Mouse (Mus musculus): ENCODE results near the gene Gsg1. TPM values are rescaled to one million over a fixed set of nuclear protein-coding genes. Genes with fewer than 3 reads are reported as not detected.
A peak's percentile ranks its signal among the peaks of the same experiment; 100 is the strongest.

Gene Gsg1
- 0.55 and 0.86 TPM in 2 replicates for polyA plus RNA-seq (2015; fragmentation: Nextera tagmentation; extraction: Ambion mirVana)

DNA sequence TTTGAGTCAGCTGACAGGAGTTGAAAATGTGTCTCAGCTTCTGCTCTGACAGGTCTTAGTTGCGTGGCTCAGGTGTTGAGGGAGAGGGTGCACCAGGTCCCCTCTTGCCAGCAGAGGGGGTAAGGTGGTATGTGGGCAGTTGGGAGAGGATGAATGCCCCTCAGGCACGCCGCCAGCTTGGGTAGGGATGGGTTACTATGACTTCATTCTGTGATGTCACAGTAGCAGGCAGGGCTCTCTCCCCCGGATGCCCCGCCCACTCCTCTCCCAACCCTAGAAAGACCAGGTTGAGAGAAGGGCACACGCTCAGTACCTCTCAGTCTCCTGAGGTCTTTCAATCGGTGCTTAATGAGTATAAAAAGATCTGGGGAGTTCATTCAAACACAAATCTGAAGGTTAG, at the start of gene Gsg1:
TSS of gene Gsg1 (minus strand) at position 199 of the 400 bp plus-strand sequence.
- Histone ChIP-seq H3K27ac (ENCODE audit: low read length) (peak within 1 kb of the TSS; percentile 35; the same call in 1 of the 2 replicates), H3K9ac (replicated peaks; ENCODE audit: low read length) (no peak within 1 kb of the TSS), H3K27me3 (ENCODE audit: insufficient read depth, low read length) (no peaks in the 10 kb centered on the region), H3K4me3 (ENCODE audit: low read length) (no peak within 1 kb of the TSS), H3K9me3 (ENCODE audit: low read length) (no peaks in the 10 kb centered on the region), H3K4me2 (replicated peaks; ENCODE audit: low read depth, low read length) (no peak within 1 kb of the TSS), H3K36me3 (ENCODE audit: insufficient read depth, low read length) (no peaks in the 10 kb centered on the region), H3K4me1 (ENCODE audit: insufficient read depth, low read length) (peaks cover 22% of the 10 kb centered on the region)
- no peak for ATAC-seq (ENCODE audit: low FRiP score, low TSS enrichment)
- 81% methylated on average over 7 of the region's 7 CpGs for WGBS

DNA sequence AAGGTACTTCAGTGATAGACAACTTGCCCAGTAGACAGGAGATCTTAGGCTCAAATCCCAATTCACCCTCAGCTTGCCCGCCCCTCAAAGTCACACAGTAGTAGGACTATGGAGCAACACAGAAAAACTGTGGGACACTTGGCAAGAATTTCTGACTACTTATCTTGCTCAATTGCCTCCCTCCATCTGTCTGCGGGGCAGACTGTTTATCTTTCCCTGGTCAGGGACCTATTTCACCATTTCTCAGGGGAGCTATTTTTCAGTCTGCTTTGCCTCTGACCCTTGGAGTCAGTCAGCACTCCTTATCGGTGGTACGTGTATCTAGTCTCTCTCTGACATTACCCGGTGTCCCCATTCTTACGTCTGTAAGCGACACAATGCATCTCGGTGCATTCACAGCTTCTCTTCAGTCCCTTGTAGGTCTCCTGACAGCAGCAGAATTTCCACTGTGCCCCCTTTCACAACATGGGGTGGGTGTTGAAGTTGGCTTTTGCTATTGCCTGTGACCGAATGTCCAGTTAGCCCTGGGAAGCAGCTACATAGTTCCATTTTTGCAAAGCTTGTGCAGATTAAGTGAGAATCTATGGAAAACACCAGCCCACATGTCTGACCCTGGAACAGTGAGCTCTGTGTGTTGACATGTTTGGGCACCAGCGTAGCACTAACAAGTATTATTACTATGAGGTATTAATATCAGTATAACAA, 48.4 kb upstream of the Gsg1 start:
- peaks cover 13% of the 10 kb centered on the region for H3K4me1 ChIP-seq (ENCODE audit: insufficient read depth, low read length)
- no peaks in the 10 kb centered on the region for H3K27me3 ChIP-seq (ENCODE audit: insufficient read depth, low read length)
- no peak overlapping the region for H3K4me2 ChIP-seq (replicated peaks; ENCODE audit: low read depth, low read length)
- H3K9ac ChIP-seq (replicated peaks; ENCODE audit: low read length): no peak overlapping the region
- WGBS: 70% methylated on average over 10 of the region's 10 CpGs
- no peaks in the 10 kb centered on the region for H3K9me3 ChIP-seq (ENCODE audit: low read length)
- ATAC-seq (ENCODE audit: low FRiP score, low TSS enrichment): no peak
- H3K27ac ChIP-seq (ENCODE audit: low read length): no peak overlapping the region
- no peaks in the 10 kb centered on the region for H3K36me3 ChIP-seq (ENCODE audit: insufficient read depth, low read length)
- H3K4me3 ChIP-seq (ENCODE audit: low read length): no peak overlapping the region

DNA sequence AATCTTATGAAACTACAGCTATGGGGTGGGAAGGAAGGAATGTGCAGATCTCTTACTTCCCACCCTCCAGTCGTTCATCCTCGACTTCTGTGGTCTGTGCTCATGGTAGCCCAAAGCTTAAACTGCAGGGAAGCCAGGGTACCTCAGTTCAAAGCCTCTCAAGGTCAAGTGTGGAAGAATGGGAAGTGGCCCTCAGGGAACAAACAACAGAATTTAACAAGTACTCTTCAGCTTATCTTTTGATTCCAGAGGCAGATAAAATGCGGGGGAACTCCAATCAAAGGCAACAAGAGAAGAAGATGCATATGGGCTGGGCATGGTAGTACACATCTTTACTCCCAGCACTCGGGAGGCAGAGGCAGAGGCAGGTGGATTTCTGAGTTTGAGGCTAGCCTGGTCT, 46.3 kb upstream of the Gsg1 start:
- H3K9ac ChIP-seq (replicated peaks; ENCODE audit: low read length): no peak overlapping the region
- no peak overlapping the region for H3K4me3 ChIP-seq (ENCODE audit: low read length)
- ATAC-seq (ENCODE audit: low FRiP score, low TSS enrichment): no peak
- 82% methylated on average over 4 of the region's 4 CpGs for WGBS
- no peaks in the 10 kb centered on the region for H3K9me3 ChIP-seq (ENCODE audit: low read length)
- H3K27ac ChIP-seq (ENCODE audit: low read length): no peak overlapping the region
- H3K36me3 ChIP-seq (ENCODE audit: insufficient read depth, low read length): no peaks in the 10 kb centered on the region
- H3K27me3 ChIP-seq (ENCODE audit: insufficient read depth, low read length): no peaks in the 10 kb centered on the region
- H3K4me1 ChIP-seq (ENCODE audit: insufficient read depth, low read length): peaks cover 17% of the 10 kb centered on the region
- H3K4me2 ChIP-seq (replicated peaks; ENCODE audit: low read depth, low read length): no peak overlapping the region

DNA sequence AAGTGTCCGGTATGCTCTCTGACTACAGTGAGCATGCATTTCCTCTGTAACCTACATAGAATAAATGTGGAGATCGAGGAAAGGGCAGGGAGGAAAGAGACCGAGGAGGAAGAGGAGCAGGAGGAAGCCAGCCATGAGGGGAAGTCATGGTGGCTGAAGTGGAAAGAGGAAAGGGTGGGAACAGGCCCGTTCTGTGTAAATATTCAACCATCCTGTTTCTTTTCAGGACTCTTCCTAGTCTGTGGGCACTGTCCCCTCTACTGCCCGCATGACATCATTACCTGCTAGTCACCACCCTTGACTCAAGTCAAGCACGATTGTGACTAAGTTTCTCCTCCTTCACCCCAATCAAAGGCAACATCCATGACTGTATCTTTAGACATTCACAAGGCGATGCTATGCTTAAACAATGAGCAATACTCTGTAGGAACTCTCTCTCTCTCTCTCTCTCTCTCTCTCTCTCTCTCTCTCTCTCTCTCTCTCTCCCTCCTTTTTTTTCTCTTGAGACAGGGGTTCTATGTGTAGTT, 44.9 kb upstream of the Gsg1 start:
- Histone ChIP-seq H3K27me3 (ENCODE audit: insufficient read depth, low read length) (no peaks in the 10 kb centered on the region), H3K9ac (replicated peaks; ENCODE audit: low read length) (no peak overlapping the region), H3K4me3 (ENCODE audit: low read length) (no peak overlapping the region), H3K4me2 (replicated peaks; ENCODE audit: low read depth, low read length) (no peak overlapping the region), H3K9me3 (ENCODE audit: low read length) (no peaks in the 10 kb centered on the region), H3K27ac (ENCODE audit: low read length) (no peak overlapping the region), H3K4me1 (ENCODE audit: insufficient read depth, low read length) (peaks cover 11% of the 10 kb centered on the region; the same call in 1 of the 2 replicates), H3K36me3 (ENCODE audit: insufficient read depth, low read length) (no peaks in the 10 kb centered on the region)
- no peak for ATAC-seq (ENCODE audit: low FRiP score, low TSS enrichment)
- 78% methylated on average over 7 of the region's 7 CpGs for WGBS

DNA sequence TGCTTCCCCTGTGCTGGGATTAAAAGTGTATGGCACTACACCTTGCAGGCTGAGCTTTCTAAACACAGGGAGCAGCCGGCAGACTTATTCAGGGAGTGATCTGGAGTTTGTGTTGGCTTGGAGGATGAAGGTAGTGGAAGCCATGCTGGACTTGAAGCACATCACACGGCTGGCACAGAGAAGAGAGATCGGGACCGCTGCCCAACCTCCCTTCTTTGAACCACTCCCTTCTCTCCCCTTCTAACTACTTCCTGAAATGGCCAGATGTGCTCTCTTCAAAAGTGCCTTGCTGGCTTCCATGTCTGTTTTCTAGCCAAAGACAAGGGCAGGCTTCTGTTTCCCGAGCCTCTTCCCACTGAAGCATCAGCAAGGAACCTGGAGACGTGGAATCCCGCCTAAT, 43.4 kb upstream of the Gsg1 start:
- no peak overlapping the region for H3K4me3 ChIP-seq (ENCODE audit: low read length)
- no peaks in the 10 kb centered on the region for H3K9me3 ChIP-seq (ENCODE audit: low read length)
- ATAC-seq (ENCODE audit: low FRiP score, low TSS enrichment): no peak
- H3K27ac ChIP-seq (ENCODE audit: low read length): no peak overlapping the region
- peaks cover 8% of the 10 kb centered on the region; the same call in 1 of the 2 replicates for H3K4me1 ChIP-seq (ENCODE audit: insufficient read depth, low read length)
- no peaks in the 10 kb centered on the region for H3K27me3 ChIP-seq (ENCODE audit: insufficient read depth, low read length)
- H3K9ac ChIP-seq (replicated peaks; ENCODE audit: low read length): no peak overlapping the region
- no peaks in the 10 kb centered on the region for H3K36me3 ChIP-seq (ENCODE audit: insufficient read depth, low read length)
- no peak overlapping the region for H3K4me2 ChIP-seq (replicated peaks; ENCODE audit: low read depth, low read length)
- 89% methylated on average over 7 of the region's 7 CpGs for WGBS

DNA sequence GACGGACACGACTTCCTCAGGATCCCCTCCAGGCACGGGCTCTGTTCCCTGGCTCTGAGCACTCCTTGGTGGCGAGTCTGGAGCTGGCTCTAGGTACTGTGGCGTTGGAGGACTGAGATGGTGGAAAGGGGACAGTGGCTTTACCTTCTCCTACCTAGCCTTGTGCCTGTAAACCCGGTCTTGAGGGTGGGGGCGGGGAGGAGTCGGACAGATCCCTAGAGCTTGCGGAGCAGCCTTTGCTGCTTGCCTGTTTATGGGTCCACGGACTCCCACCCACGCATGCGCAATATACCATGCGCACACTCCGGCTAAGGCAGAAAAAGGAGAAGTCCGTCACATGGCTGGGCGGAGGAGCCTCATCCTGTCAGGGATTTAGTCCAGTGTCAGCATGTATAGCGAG, 42.1 kb upstream of the Gsg1 start:
- 0 out of 2 replicates have a peak, but pooled peaks have one; percentile 42 for ATAC-seq (ENCODE audit: low FRiP score, low TSS enrichment)
- WGBS: 61% methylated on average over 17 of the region's 17 CpGs
- H3K27me3 ChIP-seq (ENCODE audit: insufficient read depth, low read length): no peaks in the 10 kb centered on the region
- no peak overlapping the region for H3K4me3 ChIP-seq (ENCODE audit: low read length)
- no peak overlapping the region for H3K4me2 ChIP-seq (replicated peaks; ENCODE audit: low read depth, low read length)
- 0 out of 2 replicates have a peak overlapping the region, but pooled peaks have one; percentile 2 for H3K27ac ChIP-seq (ENCODE audit: low read length)
- 0 out of 2 replicates have a peak overlapping the region, but pooled peaks have one; percentile 9 for H3K9ac ChIP-seq (replicated peaks; ENCODE audit: low read length)
- peaks cover 8% of the 10 kb centered on the region; the same call in 1 of the 2 replicates for H3K4me1 ChIP-seq (ENCODE audit: insufficient read depth, low read length)
- H3K36me3 ChIP-seq (ENCODE audit: insufficient read depth, low read length): no peaks in the 10 kb centered on the region
- no peaks in the 10 kb centered on the region for H3K9me3 ChIP-seq (ENCODE audit: low read length)

DNA sequence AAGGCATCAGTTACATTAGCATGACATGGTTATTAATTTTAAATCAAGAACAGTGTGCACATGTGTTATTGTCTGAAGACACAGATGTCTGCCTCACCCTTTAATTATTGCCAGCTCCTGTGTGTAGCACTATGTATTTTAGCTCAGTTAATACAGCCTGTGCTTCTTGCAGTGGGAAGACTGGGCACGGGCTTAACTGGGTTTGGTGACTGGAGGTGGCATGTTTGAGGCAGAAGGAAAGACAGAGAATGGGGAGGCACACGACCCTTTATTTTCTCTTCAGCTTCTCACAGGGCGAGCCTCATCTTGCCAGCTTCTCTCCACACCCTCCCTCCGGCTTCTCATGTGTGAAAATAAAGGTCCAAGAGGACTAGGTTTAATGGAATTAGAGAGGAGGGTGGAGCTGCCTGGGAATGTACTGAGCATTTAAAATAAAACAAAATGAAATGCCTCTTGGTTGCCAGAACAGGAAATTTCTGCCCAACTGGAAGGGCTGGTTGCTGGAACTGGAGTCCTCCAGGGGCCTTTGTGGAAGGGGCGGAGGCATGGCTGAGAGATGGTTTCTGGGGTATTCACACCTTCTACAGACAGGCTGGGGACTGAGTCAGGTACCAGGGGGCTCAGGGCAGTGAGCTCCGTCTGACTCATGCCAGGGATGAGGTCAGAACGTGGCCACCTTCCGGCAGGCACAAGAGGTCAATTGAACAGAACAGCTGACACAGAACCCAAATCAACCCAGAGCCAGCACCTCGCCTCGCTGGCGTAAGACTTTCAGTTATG, 41.1 kb upstream of the Gsg1 start:
- Histone ChIP-seq H3K9me3 (ENCODE audit: low read length) (no peaks in the 10 kb centered on the region), H3K4me2 (replicated peaks; ENCODE audit: low read depth, low read length) (no peak overlapping the region), H3K36me3 (ENCODE audit: insufficient read depth, low read length) (no peaks in the 10 kb centered on the region), H3K4me1 (ENCODE audit: insufficient read depth, low read length) (peaks cover 8% of the 10 kb centered on the region; the same call in 1 of the 2 replicates), H3K4me3 (ENCODE audit: low read length) (no peak overlapping the region), H3K27ac (ENCODE audit: low read length) (0 out of 2 replicates have a peak overlapping the region, but pooled peaks have one; percentile 21), H3K27me3 (ENCODE audit: insufficient read depth, low read length) (no peaks in the 10 kb centered on the region), H3K9ac (replicated peaks; ENCODE audit: low read length) (no peak overlapping the region)
- 65% methylated on average over 11 of the region's 11 CpGs for WGBS
- no peak; the same call in 1 of the 2 replicates for ATAC-seq (ENCODE audit: low FRiP score, low TSS enrichment)

DNA sequence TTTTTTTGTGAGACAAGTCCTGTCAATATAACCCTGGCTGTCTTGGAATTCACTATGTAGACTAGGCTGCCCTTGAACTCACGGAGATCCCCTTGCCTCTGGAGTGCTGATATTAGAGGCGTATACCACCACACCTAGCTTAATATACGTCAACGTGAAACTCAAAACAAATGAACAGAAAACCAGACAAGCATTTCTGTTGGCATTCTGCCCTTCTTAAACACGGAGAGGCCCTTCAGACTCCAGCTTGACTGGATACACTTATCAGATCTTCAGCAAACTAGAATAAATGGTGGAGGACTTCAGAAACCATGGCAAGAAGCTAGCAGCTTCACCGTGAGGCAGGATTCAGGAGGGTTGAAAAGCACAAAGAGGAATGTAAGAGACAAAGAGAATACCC, 40.0 kb upstream of the Gsg1 start:
- no peaks in the 10 kb centered on the region for H3K27me3 ChIP-seq (ENCODE audit: insufficient read depth, low read length)
- no peaks in the 10 kb centered on the region for H3K36me3 ChIP-seq (ENCODE audit: insufficient read depth, low read length)
- no peak for ATAC-seq (ENCODE audit: low FRiP score, low TSS enrichment)
- no peaks in the 10 kb centered on the region for H3K9me3 ChIP-seq (ENCODE audit: low read length)
- 73% methylated on average over 6 of the region's 6 CpGs for WGBS
- H3K9ac ChIP-seq (replicated peaks; ENCODE audit: low read length): no peak overlapping the region
- H3K27ac ChIP-seq (ENCODE audit: low read length): no peak overlapping the region
- H3K4me1 ChIP-seq (ENCODE audit: insufficient read depth, low read length): peaks cover 8% of the 10 kb centered on the region; the same call in 1 of the 2 replicates
- H3K4me3 ChIP-seq (ENCODE audit: low read length): no peak overlapping the region
- H3K4me2 ChIP-seq (replicated peaks; ENCODE audit: low read depth, low read length): no peak overlapping the region

DNA sequence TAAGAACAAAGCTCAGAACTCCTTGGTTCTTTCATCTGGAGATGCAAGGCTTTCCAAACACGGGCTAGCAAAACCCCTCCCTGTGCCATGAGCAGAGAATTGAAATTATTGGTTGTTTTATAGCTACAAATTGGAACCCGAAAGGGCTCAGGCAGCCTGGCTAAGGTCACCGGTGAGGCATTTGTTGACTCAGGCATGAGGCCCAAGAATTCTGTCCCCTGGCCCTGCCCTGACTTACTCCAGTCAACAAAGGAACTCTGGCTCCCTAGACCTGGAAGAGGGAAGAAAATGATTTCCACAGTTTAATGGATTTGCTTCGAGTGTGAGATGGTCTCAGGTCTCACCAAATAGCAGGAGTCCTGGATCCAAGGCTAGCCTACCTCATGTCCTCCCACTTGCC, 38.2 kb upstream of the Gsg1 start:
- WGBS: 59% methylated on average over 4 of the region's 4 CpGs
- no peak for ATAC-seq (ENCODE audit: low FRiP score, low TSS enrichment)
- H3K9ac ChIP-seq (replicated peaks; ENCODE audit: low read length): no peak overlapping the region
- peaks cover 8% of the 10 kb centered on the region; the same call in 1 of the 2 replicates for H3K4me1 ChIP-seq (ENCODE audit: insufficient read depth, low read length)
- no peaks in the 10 kb centered on the region for H3K9me3 ChIP-seq (ENCODE audit: low read length)
- no peaks in the 10 kb centered on the region for H3K27me3 ChIP-seq (ENCODE audit: insufficient read depth, low read length)
- no peak overlapping the region for H3K27ac ChIP-seq (ENCODE audit: low read length)
- no peak overlapping the region for H3K4me3 ChIP-seq (ENCODE audit: low read length)
- H3K4me2 ChIP-seq (replicated peaks; ENCODE audit: low read depth, low read length): no peak overlapping the region
- no peaks in the 10 kb centered on the region for H3K36me3 ChIP-seq (ENCODE audit: insufficient read depth, low read length)
